Mouse (Mus musculus) intestine, embryonic 14.5 days (tissue): ENCODE measurements around the gene Gm13420. TPM values are rescaled to one million over a fixed set of nuclear protein-coding genes. Genes with fewer than 3 reads are reported as not detected.
A peak's percentile ranks its signal among the peaks of the same experiment; 100 is the strongest.
"Not testable (repeated sequence)": the region's sequence is repeated elsewhere in the genome, so short reads cannot be mapped to it uniquely, and the experiment has no call there.

Source experiments
- ATAC-seq: fragments of 200-750 bp; cut with Nextera tagmentation; replicated peaks from 2 replicates; pipeline ENCODE4 v1.8.0; 2017; ENCODE audit warnings: low read depth, moderate number of reproducible peaks, moderate TSS enrichment, moderate library complexity; ENCODE audit not compliant: low FRiP score, low TSS enrichment
- DNase-seq: peaks from one replicate; pipeline ENCODE4 v3.0.0-alpha.2; 2018; ENCODE audit warnings: low spot score
- H3K27ac ChIP-seq: fragments of 300-500 bp; sonication (generic); 2 replicates; pipeline ENCODE4 v1.5.1; 2014; ENCODE audit warnings: low read depth, mild to moderate bottlenecking, control low read depth
- H3K27me3 ChIP-seq: fragments of 300-500 bp; sonication (generic); replicated peaks from 2 replicates; pipeline ENCODE4 v1.6.1; 2014; ENCODE audit warnings: low read length, control low read depth; ENCODE audit not compliant: control insufficient read depth, insufficient read depth
- H3K36me3 ChIP-seq: fragments of 300-500 bp; sonication (generic); 2 replicates; pipeline ENCODE4 v1.6.1; 2014; ENCODE audit warnings: low read length, control low read depth; ENCODE audit not compliant: control insufficient read depth, insufficient read depth
- H3K4me1 ChIP-seq: fragments of 300-500 bp; sonication (generic); replicated peaks from 2 replicates; pipeline ENCODE4 v1.6.1; 2014; ENCODE audit warnings: low read length, control low read depth, mixed read lengths; ENCODE audit not compliant: control insufficient read depth, insufficient read depth
- H3K4me2 ChIP-seq: fragments of 300-500 bp; sonication (generic); 2 replicates; pipeline ENCODE4 v1.6.1; 2014; ENCODE audit warnings: low read length
- H3K4me3 ChIP-seq: fragments of 300-500 bp; sonication (generic); 2 replicates; pipeline ENCODE4 v1.5.1; 2014; ENCODE audit warnings: low read depth, low read length, control low read depth, mixed read lengths
- H3K9ac ChIP-seq: fragments of 300-500 bp; sonication (generic); 2 replicates; pipeline ENCODE4 v1.6.1; 2014; ENCODE audit warnings: mild to moderate bottlenecking, low read length
- H3K9me3 ChIP-seq: fragments of 300-500 bp; sonication (generic); 2 replicates; pipeline ENCODE4 v1.6.1; 2016; ENCODE audit warnings: low read length, control low read depth; ENCODE audit not compliant: control insufficient read depth
- whole genome bisulfite sequencing: fragments of 180-500 bp; shearing (Covaris S2); extraction: QIAGEN DNeasy Blood & Tissue Kit; methylation state at CpG from one replicate; pipeline ENCODE4 v1.1.7; 2014; 5-methylcytosine and 5-hydroxymethylcytosine counted together
- polyA plus RNA-seq: library from polyadenylated mRNA; unstranded; fragments of >200 nt; fragmentation: Nextera tagmentation; extraction: Ambion mirVana; gene quantifications from 2 replicates; pipeline ENCODE4 v1.2.1, GENCODE M21; 2014

The Gm13420 gene
- polyA plus RNA-seq = 0.82 and 1.1 TPM in 2 replicates

- Histone ChIP-seq H3K4me1 (0 out of 2 replicates have a peak, but pooled peaks cover 2% of the 10 kb centered on the region), H3K9me3 (no peaks in the 10 kb centered on the region), H3K36me3 (no peaks in the 10 kb centered on the region), H3K4me3 (peak within 1 kb of the TSS; percentile 15), H3K27ac (peak within 1 kb of the TSS; percentile 52; the same call in 1 of the 2 replicates), H3K4me2 (peak within 1 kb of the TSS; percentile 42), H3K9ac (peak within 1 kb of the TSS; percentile 25; the same call in 1 of the 2 replicates), H3K27me3 (peaks cover 48% of the 10 kb centered on the region)
- DNase-seq = no peak
- WGBS = 6% methylated on average over 28 of the region's 28 CpGs
- ATAC-seq = peak; percentile 69
Observed at GRCm38 (mm10) chr2:29751497-29751896, at the start of gene Gm13420. Gene Gm13420 (minus strand): TSS chr2:29751685.

DNA sequence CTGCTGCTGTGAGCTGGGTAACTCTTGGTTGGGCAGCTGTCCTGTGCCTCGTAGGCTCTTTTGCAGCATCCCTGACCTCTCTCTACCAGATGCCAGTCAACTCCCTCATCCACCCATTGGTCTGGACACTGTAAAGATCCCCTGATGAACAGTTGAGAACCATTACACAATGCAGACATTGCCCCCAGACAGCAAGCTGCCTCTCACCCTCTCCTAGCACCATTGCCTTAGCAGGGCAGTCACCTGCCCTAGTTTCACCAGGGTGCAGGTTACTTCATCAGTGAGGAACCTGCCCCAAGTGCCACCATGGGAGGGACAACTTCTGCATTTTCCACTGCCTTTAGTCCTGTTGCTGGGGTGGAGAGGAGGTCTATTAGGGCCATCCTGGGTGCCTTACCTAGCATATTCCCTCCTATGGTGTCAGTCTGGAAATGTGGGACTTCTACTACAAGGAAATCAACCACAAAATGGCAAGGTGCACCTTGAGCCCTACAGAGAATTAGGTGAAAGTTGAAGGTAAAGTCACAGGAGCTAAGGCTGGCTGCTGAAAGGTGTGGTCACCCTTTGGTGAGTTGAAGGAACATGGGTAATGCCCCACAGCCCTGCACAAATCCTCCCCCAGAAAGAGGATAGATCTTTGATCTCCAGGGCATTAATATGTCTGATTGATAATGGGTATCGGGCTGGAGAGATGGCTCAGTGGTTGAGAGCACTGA, 41.4 kb upstream of the Gm13420 start:
- 92% methylated on average over 2 of the region's 2 CpGs for WGBS
- DNase-seq (no peak), ATAC-seq (no peak)
- H3K9me3 ChIP-seq = no peaks in the 10 kb centered on the region
- H3K4me2 ChIP-seq = no peak overlapping the region
- H3K4me3 ChIP-seq = no peak overlapping the region
- H3K4me1 ChIP-seq = peaks cover 9% of the 10 kb centered on the region
- H3K9ac ChIP-seq = no peak overlapping the region
- no peak overlapping the region for H3K27ac ChIP-seq
- H3K36me3 ChIP-seq = peaks cover 32% of the 10 kb centered on the region
- no peaks in the 10 kb centered on the region for H3K27me3 ChIP-seq

DNA sequence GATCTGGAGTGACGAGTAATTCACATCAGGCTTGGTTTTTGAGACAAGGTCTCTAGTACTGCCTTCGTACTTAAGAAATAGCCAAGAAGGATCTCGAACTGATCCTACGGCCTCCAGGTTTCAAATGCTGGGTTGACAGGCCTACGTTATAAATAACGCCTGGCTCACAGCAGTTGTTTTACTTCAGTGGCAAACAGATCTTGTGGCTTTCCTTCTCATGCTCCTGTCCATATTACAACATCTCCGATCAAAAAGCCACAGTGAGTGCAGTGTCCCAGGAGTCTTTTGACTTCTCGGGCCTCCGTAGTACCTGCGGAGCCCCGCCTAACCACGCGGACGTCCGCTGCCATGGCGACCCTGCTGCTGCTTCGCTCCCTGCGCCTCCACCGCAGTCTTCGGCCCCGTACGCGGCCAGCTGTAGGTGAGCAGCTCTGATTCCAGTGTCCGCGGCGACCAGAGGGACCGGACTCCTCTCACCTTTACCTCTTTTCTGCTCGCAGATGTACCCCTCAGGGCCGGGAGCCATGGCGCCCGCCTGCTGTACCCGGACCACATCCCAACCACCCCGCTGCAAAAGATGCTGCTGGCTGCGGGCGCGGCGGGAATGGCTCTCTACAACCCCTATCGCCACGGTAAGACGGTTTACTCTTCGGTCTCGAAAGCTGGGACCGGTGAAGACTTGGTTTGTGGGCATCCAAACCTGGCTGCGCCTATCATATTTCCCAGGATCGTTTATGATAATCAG, 36.6 kb upstream of the Gm13420 start, which contains the start of gene Trub2:
Gene Trub2, minus strand, starts transcription at position 566 of the 745 bp plus-strand sequence.
- ATAC-seq (peak; percentile 88), DNase-seq (peak; percentile 92)
- H3K9ac ChIP-seq = peak within 1 kb of the TSS; percentile 61
- H3K4me3 ChIP-seq = peak within 1 kb of the TSS; percentile 90
- no peaks in the 10 kb centered on the region for H3K9me3 ChIP-seq
- WGBS = under 1% methylated on average over 45 of the region's 45 CpGs
- H3K27me3 ChIP-seq = no peaks in the 10 kb centered on the region
- peak within 1 kb of the TSS; percentile 94 for H3K4me2 ChIP-seq
- H3K27ac ChIP-seq = peak within 1 kb of the TSS; percentile 69
- H3K4me1 ChIP-seq = peaks cover 16% of the 10 kb centered on the region
- peaks cover 52% of the 10 kb centered on the region for H3K36me3 ChIP-seq

DNA sequence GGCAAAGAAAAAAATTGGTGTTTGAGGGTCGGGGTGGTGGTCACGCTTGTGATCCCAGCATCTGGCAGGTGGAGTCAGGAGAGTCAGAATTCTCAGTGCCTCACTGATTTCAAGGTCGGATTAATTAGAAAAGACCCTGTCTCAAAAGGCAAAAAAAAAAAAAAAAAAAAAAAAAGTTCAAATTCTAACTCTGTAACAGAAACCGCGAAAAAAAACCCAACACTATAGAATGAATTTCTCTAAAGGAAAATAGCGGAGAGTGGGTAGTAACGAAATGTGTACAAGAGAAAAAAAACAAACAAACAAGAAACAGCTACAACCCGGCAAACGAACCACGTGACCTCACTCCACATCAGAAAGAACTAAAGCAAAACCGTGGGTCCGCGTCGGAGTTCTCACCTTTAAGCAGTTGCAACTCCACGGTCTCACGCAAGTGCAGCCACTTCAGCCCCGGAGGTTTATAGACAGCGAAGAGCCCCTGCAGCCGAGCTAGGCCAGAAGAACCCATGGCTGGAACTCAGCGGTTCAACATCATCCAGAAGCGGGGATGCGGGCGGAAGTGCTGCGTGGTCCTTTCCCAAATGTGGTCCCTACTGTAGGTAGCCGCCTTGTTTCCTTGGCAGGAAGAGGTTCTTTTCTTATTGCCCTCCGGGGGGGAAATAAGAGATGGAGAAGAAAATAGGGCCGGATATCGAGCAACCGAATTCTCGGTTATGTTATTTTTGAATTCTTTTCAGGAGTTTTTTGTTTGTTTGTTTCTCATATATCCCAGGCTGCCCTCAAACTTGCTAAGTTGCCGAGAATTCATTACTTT, 35.8 kb upstream of the Gm13420 start, which contains the start of gene Coq4:
Gene Coq4, plus strand, starts transcription at position 390 of the 814 bp plus-strand sequence.
- Histone ChIP-seq H3K36me3 (peaks cover 60% of the 10 kb centered on the region), H3K9ac (peak within 1 kb of the TSS; percentile 61), H3K27ac (peak within 1 kb of the TSS; percentile 69), H3K4me2 (peak within 1 kb of the TSS; percentile 94), H3K9me3 (no peaks in the 10 kb centered on the region), H3K4me1 (peaks cover 16% of the 10 kb centered on the region), H3K4me3 (peak within 1 kb of the TSS; percentile 90), H3K27me3 (no peaks in the 10 kb centered on the region)
- WGBS = 2% methylated on average over 31 of the region's 31 CpGs
- DNase-seq (peak; percentile 95), ATAC-seq (peak; percentile 85)

- no peak overlapping the region for H3K27ac ChIP-seq
- H3K4me2 ChIP-seq = no peak overlapping the region
- 75% methylated on average over 4 of the region's 4 CpGs for WGBS
- no peaks in the 10 kb centered on the region for H3K27me3 ChIP-seq
- H3K9ac ChIP-seq = no peak overlapping the region
- peaks cover 10% of the 10 kb centered on the region; the same call in 1 of the 2 replicates for H3K9me3 ChIP-seq
- peaks cover 15% of the 10 kb centered on the region for H3K4me1 ChIP-seq
- DNase-seq (no peak), ATAC-seq (no peak)
- peaks cover 70% of the 10 kb centered on the region for H3K36me3 ChIP-seq
- no peak overlapping the region for H3K4me3 ChIP-seq
Observed at GRCm38 (mm10) chr2:29784290-29784689, 32.8 kb upstream of the Gm13420 start.

GRCm38 (mm10) chr2:29781256-29781655, 29.8 kb upstream of the Gm13420 start:
- not testable (repeated sequence) for H3K4me3 ChIP-seq, H3K27me3 ChIP-seq, H3K9ac ChIP-seq, DNase-seq, ATAC-seq, H3K4me1 ChIP-seq, H3K27ac ChIP-seq, H3K4me2 ChIP-seq
- Histone ChIP-seq H3K9me3 (peaks cover 10% of the 10 kb centered on the region; the same call in 1 of the 2 replicates), H3K36me3 (peaks cover 98% of the 10 kb centered on the region)
- WGBS = 97% methylated on average over 2 of the region's 2 CpGs

DNA sequence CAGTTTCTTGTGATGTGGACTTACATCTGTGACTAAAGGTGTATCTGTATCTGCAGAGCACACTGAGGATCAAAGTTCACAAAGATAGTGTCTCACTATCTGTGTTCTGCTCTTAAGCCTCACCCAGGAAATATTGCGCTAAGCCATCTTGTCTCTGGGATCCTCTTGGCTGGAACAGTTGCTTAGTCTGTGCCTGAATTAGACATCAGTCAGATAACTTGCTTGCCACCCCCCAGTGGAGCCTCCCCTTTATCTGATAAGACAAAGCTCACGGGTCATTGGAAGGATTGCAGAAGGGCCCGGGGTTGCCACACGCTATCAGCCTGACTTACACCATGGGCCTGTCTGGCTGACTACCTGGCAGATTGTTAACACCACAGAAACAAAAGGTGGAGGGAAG, 21.8 kb upstream of the Gm13420 start:
- Histone ChIP-seq H3K9me3 (no peaks in the 10 kb centered on the region), H3K4me3 (no peak overlapping the region), H3K36me3 (peaks cover 23% of the 10 kb centered on the region), H3K9ac (no peak overlapping the region), H3K4me1 (0 out of 2 replicates have a peak, but pooled peaks cover 3% of the 10 kb centered on the region), H3K27ac (no peak overlapping the region), H3K27me3 (no peaks in the 10 kb centered on the region), H3K4me2 (no peak overlapping the region)
- ATAC-seq (0 out of 2 replicates have a peak, but pooled peaks have one; percentile 28), DNase-seq (no peak)
- 78% methylated on average over 4 of the region's 4 CpGs for WGBS
